Mouse (Mus musculus) G1E (cell line): ENCODE results near the gene Vangl2. TPM values are rescaled to one million over a fixed set of nuclear protein-coding genes. Genes with fewer than 3 reads are reported as not detected.

Experiments used
- ATAC-seq: 2 replicates; pipeline ENCODE4 v1.8.0; 2016; ENCODE audit warnings: mild to moderate bottlenecking; ENCODE audit not compliant: insufficient number of reproducible peaks, poor library complexity, low FRiP score, severe bottlenecking; ENCODE audit errors: extremely low read depth
- DNase-seq: peaks from one replicate; pipeline ENCODE4 v3.0.0; 2012; ENCODE audit warnings: low spot score
- H3K27me3 ChIP-seq: 2 replicates; pipeline ENCODE4 v1.6.1; 2012; ENCODE audit warnings: mild to moderate bottlenecking, low read length, inconsistent platforms; ENCODE audit not compliant: insufficient read depth
- H3K36me3 ChIP-seq: replicated peaks from 2 replicates; pipeline ENCODE3; 2012; ENCODE audit warnings: mild to moderate bottlenecking, inconsistent platforms
- H3K4me1 ChIP-seq: 2 replicates; pipeline ENCODE4 v1.6.1; 2012; ENCODE audit warnings: low read depth, low read length, inconsistent platforms, mixed read lengths; ENCODE audit not compliant: insufficient read depth
- H3K4me3 ChIP-seq: 2 replicates; pipeline ENCODE4 v1.5.1; 2012; ENCODE audit warnings: low read depth, mild to moderate bottlenecking, inconsistent platforms, low read length, moderate library complexity, mixed read lengths
- H3K9me3 ChIP-seq: replicated peaks from 2 replicates; pipeline ENCODE4 v1.6.1; 2012; ENCODE audit warnings: inconsistent platforms
- CTCF ChIP-seq: IDR thresholded peaks from 2 replicates; pipeline ENCODE4 v1.5.1; 2012; ENCODE audit warnings: low read depth, low read length, inconsistent platforms, mixed read lengths
- GATA1 ChIP-seq: IDR thresholded peaks from 2 replicates; pipeline ENCODE4 v1.6.1; 2012; ENCODE audit warnings: borderline replicate concordance, low read length, inconsistent platforms, mixed read lengths
- GATA2 ChIP-seq: IDR thresholded peaks from 2 replicates; pipeline ENCODE4 v1.6.1; 2012; ENCODE audit warnings: low read depth, low read length, inconsistent platforms, borderline replicate concordance
- POLR2AphosphoS5 ChIP-seq: IDR thresholded peaks from 2 replicates; pipeline ENCODE4 v1.6.1; 2012; ENCODE audit warnings: low read depth, low read length, inconsistent platforms; ENCODE audit not compliant: insufficient replicate concordance
- TAL1 ChIP-seq: conservative IDR thresholded peaks from 2 replicates; pipeline ENCODE4 v1.6.1; 2012; ENCODE audit warnings: low read depth, low read length, inconsistent platforms, mixed read lengths
- polyA plus RNA-seq: library from polyadenylated mRNA; stranded (reverse); fragments of >175 nt; gene quantifications from 2 replicates; pipeline ENCODE4 v1.2.3, GENCODE M21; 2012
- total RNA-seq, 2 experiments: library from RNA; stranded (forward) in 1 of 2; stranded (reverse) in 1 of 2; fragments of 200-1000 nt in 1 of 2; fragments of >200 nt in 1 of 2; fragmentation: Nextera tagmentation in 1 of 2; gene quantifications; 2 replicates each; pipeline ENCODE4 v1.2.3; 2014 to 2017

Gene Vangl2
- total and polyA plus RNA-seq, 3 experiments = 0.05 TPM; not detected in 2

- DNase-seq (no peak), ATAC-seq (no peak)
- Histone ChIP-seq H3K9me3 (no peaks in the 10 kb centered on the region), H3K4me3 (no peak overlapping the region), H3K36me3 (no peaks in the 10 kb centered on the region), H3K27me3 (no peaks in the 10 kb centered on the region), H3K4me1 (no peaks in the 10 kb centered on the region)
- no peak for TF ChIP-seq CTCF
- TF ChIP-seq POLR2AphosphoS5 = no peak
- no peak for TF ChIP-seq GATA1
- no peak for TF ChIP-seq GATA2
- TF ChIP-seq TAL1 = no peak
These were observed 2.9 kb downstream of the Vangl2 start for GRCm38 (mm10) chr1:172025201-172025904.

- no peak for TF ChIP-seq TAL1
- no peak for TF ChIP-seq GATA1
- TF ChIP-seq POLR2AphosphoS5 = no peak
- no peak for TF ChIP-seq GATA2
- no peak for TF ChIP-seq CTCF
These were observed 3.9 kb downstream of the Vangl2 start for GRCm38 (mm10) chr1:172024140-172024895.

GRCm38 (mm10) chr1:172019863-172020521 lies 8.3 kb downstream of the Vangl2 start:
- Histone ChIP-seq H3K9me3 (no peaks in the 10 kb centered on the region), H3K4me3 (no peak overlapping the region), H3K27me3 (no peaks in the 10 kb centered on the region), H3K4me1 (no peaks in the 10 kb centered on the region), H3K36me3 (no peaks in the 10 kb centered on the region)
- TF ChIP-seq TAL1 (no peak), GATA2 (no peak), GATA1 (no peak), POLR2AphosphoS5 (no peak), CTCF (no peak)
- ATAC-seq = no peak
- no peak for DNase-seq

More at GRCm38 (mm10) chr1:172024140-172024895, 3.9 kb downstream of the Vangl2 start:
- no peak for ATAC-seq
- Histone ChIP-seq H3K9me3 (no peaks in the 10 kb centered on the region), H3K36me3 (no peaks in the 10 kb centered on the region), H3K27me3 (no peaks in the 10 kb centered on the region), H3K4me3 (no peak overlapping the region), H3K4me1 (no peaks in the 10 kb centered on the region)
- DNase-seq = no peak

- Histone ChIP-seq H3K4me1 (no peaks in the 10 kb centered on the region), H3K9me3 (no peaks in the 10 kb centered on the region)
These were observed 8.9 kb downstream of the Vangl2 start for GRCm38 (mm10) chr1:172019339-172019738.

GRCm38 (mm10) chr1:172018336-172019311 lies 9.6 kb downstream of the Vangl2 start:
- Histone ChIP-seq H3K4me1 (no peaks in the 10 kb centered on the region), H3K9me3 (no peaks in the 10 kb centered on the region), H3K36me3 (no peaks in the 10 kb centered on the region), H3K4me3 (no peak overlapping the region), H3K27me3 (no peaks in the 10 kb centered on the region)
- TF ChIP-seq GATA2 (no peak), POLR2AphosphoS5 (no peak), GATA1 (no peak), CTCF (no peak), TAL1 (no peak)
- ATAC-seq (no peak), DNase-seq (no peak)

More at GRCm38 (mm10) chr1:172019339-172019738, 8.9 kb downstream of the Vangl2 start:
- TF ChIP-seq POLR2AphosphoS5 (no peak), CTCF (no peak), GATA1 (no peak), GATA2 (no peak), TAL1 (no peak)
- no peak overlapping the region for H3K4me3 ChIP-seq
- no peaks in the 10 kb centered on the region for H3K36me3 ChIP-seq
- ATAC-seq = no peak
- H3K27me3 ChIP-seq = no peaks in the 10 kb centered on the region
- DNase-seq = no peak

- H3K4me1 ChIP-seq = no peaks in the 10 kb centered on the region
- H3K9me3 ChIP-seq = 0 out of 2 replicates have a peak, but pooled peaks cover 2% of the 10 kb centered on the region
- H3K36me3 ChIP-seq = no peaks in the 10 kb centered on the region
- H3K4me3 ChIP-seq = no peak overlapping the region
- no peak for TF ChIP-seq POLR2AphosphoS5
- no peak for TF ChIP-seq TAL1
- no peak for TF ChIP-seq GATA2
- TF ChIP-seq CTCF = no peak
- TF ChIP-seq GATA1 = no peak
- no peaks in the 10 kb centered on the region for H3K27me3 ChIP-seq
- no peak for DNase-seq
- ATAC-seq = no peak
These were observed 10.7 kb downstream of the Vangl2 start for GRCm38 (mm10) chr1:172017517-172018070.
